Mouse (Mus musculus) MN1 (cell line): ENCODE results near the gene Ccdc9.
"Not testable (repeated sequence)": the region's sequence is repeated elsewhere in the genome, so short reads cannot be mapped to it uniquely, and the experiment has no call there.

Experiments used
- DNase-seq: peaks from one replicate; pipeline ENCODE4 v3.0.0-alpha.2; 2016; ENCODE audit warnings: low spot score

Ccdc9 gene

GRCm38 (mm10) chr7:16271139-16271538 lies 15.5 kb downstream of the Ccdc9 start:
- no peak for DNase-seq

- DNase-seq = not testable (repeated sequence)
Measured at GRCm38 (mm10) chr7:16266593-16266992, 20.0 kb downstream of the Ccdc9 start.

- no peak for DNase-seq
Measured at GRCm38 (mm10) chr7:16265856-16266255, 20.7 kb downstream of the Ccdc9 start.

- DNase-seq = no peak
Measured at GRCm38 (mm10) chr7:16263843-16264242, 22.8 kb downstream of the Ccdc9 start.

- DNase-seq = peak; percentile 80
Measured at GRCm38 (mm10) chr7:16263015-16263787, 23.4 kb downstream of the Ccdc9 start.

- DNase-seq = no peak
Measured at GRCm38 (mm10) chr7:16261097-16261496, 25.5 kb downstream of the Ccdc9 start.

GRCm38 (mm10) chr7:16259110-16259590 lies 27.4 kb downstream of the Ccdc9 start, which contains the start of gene C5ar1:
TSS of gene C5ar1 (minus strand) at chr7:16259540.
- DNase-seq = no peak

- no peak for DNase-seq
Measured at GRCm38 (mm10) chr7:16257830-16258229, 28.8 kb downstream of the Ccdc9 start.

- not testable (repeated sequence) for DNase-seq
Measured at GRCm38 (mm10) chr7:16255963-16256362, 30.6 kb downstream of the Ccdc9 start.

- DNase-seq = no peak
Measured at GRCm38 (mm10) chr7:16254195-16254594, 32.4 kb downstream of the Ccdc9 start.

- no peak for DNase-seq
Measured at GRCm38 (mm10) chr7:16250687-16251086, 35.9 kb downstream of the Ccdc9 start.

GRCm38 (mm10) chr7:16245958-16246357 lies 40.6 kb downstream of the Ccdc9 start:
- no peak for DNase-seq

GRCm38 (mm10) chr7:16244067-16244466 lies 42.5 kb downstream of the Ccdc9 start, which contains the start of gene C5ar2:
TSS of gene C5ar2 (minus strand) at chr7:16244154.
- DNase-seq = no peak

- DNase-seq = no peak
Measured at GRCm38 (mm10) chr7:16242198-16242597, 44.4 kb downstream of the Ccdc9 start.

- DNase-seq = no peak
Measured at GRCm38 (mm10) chr7:16241787-16242186, 44.8 kb downstream of the Ccdc9 start.

GRCm38 (mm10) chr7:16240978-16241303 lies 45.7 kb downstream of the Ccdc9 start:
- DNase-seq = no peak

- DNase-seq = no peak
Measured at GRCm38 (mm10) chr7:16240281-16240977, 46.2 kb downstream of the Ccdc9 start.

- peak; percentile 18 for DNase-seq
Measured at GRCm38 (mm10) chr7:16239554-16239997, 47.0 kb downstream of the Ccdc9 start.

- DNase-seq = peak; percentile 22
Measured at GRCm38 (mm10) chr7:16229869-16230268, 56.7 kb downstream of the Ccdc9 start.
